Mouse (Mus musculus) adrenal gland, adult 18-20 months (tissue): Measurements from ENCODE around the gene Tceal3. TPM values are rescaled to one million over a fixed set of nuclear protein-coding genes. Genes with fewer than 3 reads are reported as not detected.
"Not testable (repeated sequence)": the region's sequence is repeated elsewhere in the genome, so short reads cannot be mapped to it uniquely, and the experiment has no call there.

Experiments used
- DNase-seq, 2 experiments: peaks; one replicate each; pipeline ENCODE4 v3.0.0; 2021 to 2022; ENCODE audit warnings: low spot score in 2 of 2
- total RNA-seq, 2 experiments: library from RNA; stranded (reverse); gene quantifications; 1 replicate in 1 of 2; 2 replicates in 1 of 2; pipeline ENCODE4 v1.2.3; 2021

Tceal3 gene
- total RNA-seq, 2 experiments from 2014 or later, result 28.3 to 35.3 TPM

DNA sequence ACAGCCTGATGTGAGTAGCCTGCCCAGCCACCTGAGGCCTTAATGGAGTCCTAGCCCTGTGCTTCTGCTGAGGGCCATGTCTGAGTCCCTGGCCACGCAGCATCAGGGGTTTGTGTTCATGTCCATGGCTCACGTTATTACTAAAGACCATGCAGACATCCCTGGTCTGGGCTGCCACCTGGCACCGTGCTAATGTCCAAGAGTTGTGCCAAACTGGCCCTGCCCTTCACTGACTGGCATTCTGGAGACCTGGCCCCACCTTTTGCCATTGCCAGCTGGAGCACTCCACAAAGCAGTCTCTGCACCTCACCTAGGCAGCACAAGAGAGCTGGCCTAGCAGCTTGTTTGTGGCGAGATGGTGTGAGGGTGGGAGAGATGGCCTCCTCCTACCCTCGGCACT, 102.6 kb downstream of the Tceal3 start:
- DNase-seq, result no peak

DNA sequence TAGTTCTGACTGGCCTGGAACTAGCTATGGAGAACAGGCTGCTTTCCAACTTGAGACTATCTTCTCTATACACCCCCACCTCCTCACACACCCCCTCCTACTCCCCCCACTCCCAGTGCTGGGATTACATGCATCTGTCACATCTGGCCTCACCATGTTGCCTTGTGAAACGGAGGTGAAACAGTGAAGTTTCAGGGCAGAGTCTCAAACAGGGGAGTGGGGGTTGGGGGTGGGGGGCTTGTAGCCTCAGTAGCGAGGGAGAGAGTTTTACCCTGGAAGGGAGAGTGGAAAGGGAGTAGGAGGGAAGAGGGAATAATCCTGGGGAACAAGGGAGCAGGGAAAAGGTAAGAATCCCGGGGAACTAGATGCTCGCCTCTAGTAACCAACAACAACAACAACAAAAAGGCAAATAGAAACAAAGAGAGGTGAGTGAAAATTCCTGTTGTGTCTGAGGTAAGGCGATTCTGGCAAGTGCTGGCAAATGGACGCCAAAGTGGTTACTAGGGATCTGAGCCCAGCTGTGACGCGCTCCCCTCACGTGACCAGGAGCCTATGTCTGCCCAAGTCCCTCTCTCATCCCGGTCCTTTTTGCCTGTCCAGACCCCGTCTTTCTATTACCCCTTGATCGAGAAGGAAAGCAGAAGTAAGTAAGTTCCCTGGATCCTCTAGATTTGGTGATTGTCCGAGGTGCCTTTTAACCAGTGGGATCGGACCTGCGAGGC, 117.0 kb downstream of the Tceal3 start, which contains the start of gene Tceal1:
Gene Tceal1 (plus strand): TSS at position 537 of the 722 bp plus-strand sequence.
- peak; percentile 36 to 49 for DNase-seq

DNA sequence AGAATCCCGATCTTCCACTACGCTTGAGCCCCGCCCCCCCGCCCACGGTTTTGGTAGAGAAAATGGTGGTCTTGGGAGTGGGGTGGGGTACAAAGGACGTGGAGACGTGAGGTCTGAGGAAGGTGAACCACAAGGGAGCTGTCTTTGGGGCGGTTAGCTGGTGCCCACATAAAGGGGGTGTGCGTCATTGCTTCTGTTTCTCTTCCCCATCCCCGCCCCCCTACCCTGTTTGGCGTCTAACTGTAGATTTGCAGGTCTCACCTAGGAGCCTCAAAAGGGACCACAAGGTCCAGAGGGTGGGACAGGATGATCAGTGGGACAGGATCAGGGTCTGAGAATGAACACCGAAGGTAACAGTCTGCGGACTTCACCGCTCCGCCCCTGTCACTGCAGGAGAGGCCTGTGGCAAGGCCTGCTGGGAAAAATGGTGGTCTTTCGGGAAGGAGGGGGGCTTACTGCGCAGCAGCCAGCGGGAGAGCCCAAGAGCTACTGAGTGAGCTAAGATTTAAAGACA, 117.6 kb downstream of the Tceal3 start:
- peak; percentile 22 to 26 for DNase-seq

DNA sequence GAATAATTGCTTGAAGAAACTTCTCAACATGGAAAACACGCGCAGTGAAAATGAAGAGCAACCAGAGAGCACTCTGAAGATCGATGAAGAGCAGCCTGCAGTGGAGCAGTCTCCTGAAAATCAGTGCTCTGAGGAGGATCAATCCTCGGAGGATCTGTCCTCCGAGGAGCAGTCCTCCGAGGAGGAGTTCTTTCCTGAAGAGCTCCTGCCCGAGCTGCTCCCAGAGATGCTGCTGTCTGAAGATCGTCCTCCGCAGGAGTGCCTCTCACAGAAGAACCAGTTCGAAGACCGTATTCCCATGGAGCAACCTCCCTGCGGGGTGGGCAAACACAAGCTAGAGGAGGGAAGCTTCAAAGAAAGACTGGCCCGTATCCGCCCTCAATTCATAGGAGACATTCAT, 118.1 kb downstream of the Tceal3 start:
- no peak for DNase-seq

DNA sequence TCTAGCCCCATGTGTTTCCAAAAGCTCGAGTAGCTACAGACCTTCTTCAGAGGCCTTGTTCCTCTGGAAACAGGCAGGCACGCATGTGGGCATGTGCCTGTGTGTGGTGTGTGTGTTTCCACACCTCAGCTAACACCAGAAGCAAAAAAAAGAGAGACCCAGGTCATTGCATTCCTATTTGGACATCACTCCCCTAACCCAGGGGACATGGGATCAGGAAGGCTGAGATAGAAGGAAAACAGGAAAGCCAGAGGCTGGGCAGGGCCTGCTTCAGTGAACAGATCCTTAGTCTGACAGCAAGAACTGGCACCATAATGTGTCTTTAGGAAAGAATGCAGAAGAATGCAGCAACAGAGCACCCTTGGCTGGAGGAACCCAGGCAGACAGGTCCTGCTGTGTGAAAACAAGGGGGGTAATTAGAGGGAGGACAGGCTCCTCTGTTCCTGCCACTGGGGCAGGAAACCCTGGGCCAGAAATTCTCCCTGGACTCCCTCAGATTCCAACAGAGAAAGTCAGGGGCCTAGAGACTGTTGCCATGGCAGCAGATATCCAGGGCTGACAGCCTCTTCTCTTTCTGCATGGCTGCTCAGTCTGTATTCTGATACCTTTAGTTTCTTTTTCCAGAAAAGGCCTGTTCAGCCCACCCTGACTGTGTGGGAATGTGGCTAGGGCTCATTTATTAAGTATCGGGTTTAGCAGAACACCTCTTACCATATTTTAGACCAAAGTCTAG, 124.3 kb downstream of the Tceal3 start:
- not testable (repeated sequence) for DNase-seq

Other genes with a start within 250 kb of the Tceal3 start
- not detected for gene Kir3dl1, start 72.8 kb upstream of the Tceal3 start, total RNA-seq
- gene Kir3dl2, start 46.8 kb upstream of the Tceal3 start, total RNA-seq, result not detected
- gene Tceal1, start 117.1 kb downstream of the Tceal3 start, total RNA-seq, result 10 to 100 TPM in 1 of 2 experiments, 1 to 10 TPM in 1; 8.3 to 10.8 TPM
- gene Morf4l2, start 152.8 kb downstream of the Tceal3 start, total RNA-seq, result 100 to 1,000 TPM; 351 to 423 TPM
- not detected for gene Glra4, start 189.3 kb downstream of the Tceal3 start, total RNA-seq
- gene Plp1, start 231.8 kb downstream of the Tceal3 start, total RNA-seq, result 1 to 10 TPM; 3.5 to 4.0 TPM